Mouse (Mus musculus) cerebellum, adult 8-10 months (tissue): Measurements from ENCODE around the gene Pmis2.

ENCODE experiments used
- DNase-seq: peaks from one replicate; pipeline ENCODE4 v3.0.0; 2022

The Pmis2 gene

GRCm38 (mm10) chr7:30633762-30634412 lies 37.5 kb downstream of the Pmis2 start:
- no peak for DNase-seq

GRCm38 (mm10) chr7:30629013-30629412 lies 42.4 kb downstream of the Pmis2 start:
- DNase-seq: no peak

DNA sequence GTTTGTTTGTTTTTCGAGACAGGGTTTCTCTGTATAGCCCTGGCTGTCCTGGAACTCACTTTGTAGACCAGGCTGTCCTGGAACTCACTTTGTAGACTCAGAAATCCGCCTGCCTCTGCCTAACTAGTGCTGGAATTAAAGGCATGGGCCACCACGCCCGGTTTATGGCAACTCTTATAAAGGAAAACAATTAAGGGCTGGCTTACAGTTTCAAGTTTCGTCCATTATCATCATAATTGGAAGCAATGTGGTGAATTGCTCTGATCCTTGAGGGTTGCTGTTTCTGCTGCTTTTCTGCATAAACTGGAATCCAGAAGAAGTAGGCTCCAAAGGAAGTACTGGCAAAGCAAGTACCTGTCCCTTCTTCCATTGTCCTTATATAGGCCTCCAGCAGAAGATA lies 44.8 kb downstream of the Pmis2 start:
- DNase-seq: no peak

GRCm38 (mm10) chr7:30625530-30626384 lies 45.6 kb downstream of the Pmis2 start, which contains the start of gene Cox6b1:
Gene Cox6b1, minus strand, starts transcription at chr7:30626151.
- peak; percentile 82 for DNase-seq
